Mouse (Mus musculus): Measurements from ENCODE around the gene Kif26b. TPM values are rescaled to one million over a fixed set of nuclear protein-coding genes. Genes with fewer than 3 reads are reported as not detected.

Gene Kif26b
- total RNA-seq, 2 experiments from 2014 or later: 28.6 to 29.9 TPM

DNA sequence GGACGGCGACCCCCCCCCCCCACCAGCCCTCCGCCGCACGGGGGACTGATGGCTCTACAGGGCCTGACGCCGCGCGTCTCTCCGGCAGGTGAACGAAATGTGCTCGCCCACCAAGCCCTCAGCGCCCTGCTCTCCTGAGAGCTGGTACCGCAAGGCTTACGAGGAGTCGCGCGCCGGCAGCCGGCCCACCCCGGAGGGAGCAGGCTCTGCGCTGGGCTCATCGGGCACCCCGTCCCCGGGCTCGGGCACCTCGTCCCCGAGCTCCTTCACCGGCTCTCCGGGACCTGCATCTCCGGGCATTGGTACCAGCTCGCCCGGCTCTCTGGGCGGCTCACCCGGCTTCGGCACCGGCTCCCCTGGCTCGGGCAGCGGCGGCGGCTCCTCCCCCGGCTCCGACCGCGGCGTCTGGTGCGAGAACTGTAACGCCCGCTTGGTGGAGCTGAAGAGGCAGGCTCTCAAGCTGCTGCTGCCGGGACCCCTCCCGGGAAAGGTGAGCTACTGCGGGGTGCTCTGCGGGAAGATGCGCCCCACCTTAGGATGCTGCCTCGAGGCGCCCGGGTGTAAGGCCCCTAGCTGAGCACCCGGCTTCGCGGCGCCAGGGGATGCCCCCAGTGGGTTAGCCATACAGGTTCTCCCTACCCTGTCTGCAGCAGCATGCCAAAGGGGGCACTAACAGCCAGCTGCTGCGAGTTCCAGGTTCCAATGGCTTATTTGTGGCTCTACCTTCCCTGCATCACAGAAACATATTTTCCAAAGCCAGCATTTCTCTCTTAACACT, 1.6 kb downstream of the Kif26b start:
- DNase-seq (ENCODE audit: low spot score in 2 of 2): peak; percentile 92 to 95

DNA sequence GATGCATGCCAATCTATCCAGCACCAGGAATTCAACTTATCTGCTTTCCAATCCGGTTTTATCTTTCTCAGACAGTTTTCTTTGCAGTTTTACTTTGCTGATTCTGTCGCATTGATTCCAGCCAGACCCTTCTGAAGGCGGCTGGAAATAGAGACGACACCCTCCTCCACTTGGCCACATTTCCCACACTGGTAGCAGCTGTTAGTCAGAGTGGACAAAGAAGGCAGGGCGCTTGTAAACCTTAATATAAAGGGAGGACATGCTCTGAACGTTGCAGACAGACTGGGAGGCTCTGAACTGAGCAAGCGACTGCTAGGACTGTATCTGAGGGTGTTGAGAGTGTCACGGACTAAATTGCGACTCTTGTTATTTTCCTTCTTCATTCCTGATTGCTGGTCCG, 11.3 kb downstream of the Kif26b start:
- DNase-seq (ENCODE audit: low spot score in 2 of 2): no peak

DNA sequence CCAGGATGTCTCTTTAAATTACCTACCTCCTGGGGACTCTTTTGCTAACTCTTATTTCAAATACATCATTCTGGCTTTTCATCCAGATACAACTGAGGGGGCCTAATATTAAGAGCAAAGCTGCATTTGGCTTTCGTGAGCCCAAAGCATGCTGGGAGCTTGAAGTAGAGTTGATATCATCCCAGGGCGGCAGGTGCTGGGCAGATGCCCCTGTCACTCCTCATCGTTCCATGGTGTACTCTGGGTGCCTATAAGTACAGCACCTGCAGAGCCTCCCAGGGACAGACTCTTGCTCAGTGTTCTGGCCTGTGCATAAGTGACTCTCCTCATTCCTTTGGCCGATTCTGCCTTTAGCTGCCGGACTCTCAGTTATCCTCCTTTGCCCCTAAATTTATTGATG, 13.5 kb downstream of the Kif26b start:
- no peak for DNase-seq (ENCODE audit: low spot score in 2 of 2)

DNA sequence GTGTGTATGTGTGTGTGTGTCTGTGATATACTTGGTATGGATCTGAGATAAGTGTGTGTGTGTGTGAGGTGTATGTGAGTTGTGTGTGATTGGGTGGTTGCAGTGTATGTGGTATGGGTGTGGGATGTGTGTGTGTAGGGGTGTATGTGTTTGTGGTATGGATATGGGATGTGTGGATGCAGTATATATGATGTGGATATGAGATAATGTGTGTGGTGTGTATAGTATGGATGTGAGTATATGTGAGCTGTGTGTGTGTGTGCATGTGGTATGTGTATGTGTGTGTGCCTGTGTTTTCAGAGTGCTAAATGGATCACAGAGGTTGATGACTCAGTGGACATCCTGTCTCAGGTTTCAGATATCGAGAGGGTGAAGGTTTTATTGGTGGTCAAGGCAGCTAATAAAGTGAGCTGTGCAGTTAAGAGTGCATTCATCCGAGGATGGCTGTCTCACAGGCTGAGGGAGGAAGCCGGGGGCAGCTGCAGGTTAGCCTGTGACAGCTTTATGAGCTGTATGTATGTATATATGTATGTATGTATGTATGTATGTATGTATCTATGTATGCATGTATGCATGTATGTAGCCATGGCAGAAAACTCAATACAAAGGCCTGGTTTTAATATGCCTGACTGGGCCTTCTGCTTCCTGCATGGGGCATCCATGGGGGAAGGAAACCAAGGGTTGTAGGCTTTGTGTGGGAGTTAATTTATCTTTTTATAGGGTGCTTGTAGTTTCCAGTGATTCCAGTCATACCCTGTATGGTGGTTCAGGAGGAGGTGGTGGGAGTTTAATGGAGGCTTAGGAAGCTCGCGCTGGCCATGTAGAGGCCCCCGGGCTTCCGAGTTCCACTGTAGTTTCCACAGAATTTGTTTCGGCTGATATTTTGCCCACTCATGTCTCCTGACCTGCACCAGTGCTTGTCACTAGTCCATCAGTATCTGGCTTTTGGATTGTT, 14.3 kb downstream of the Kif26b start:
- DNase-seq (ENCODE audit: low spot score in 2 of 2): no peak

DNA sequence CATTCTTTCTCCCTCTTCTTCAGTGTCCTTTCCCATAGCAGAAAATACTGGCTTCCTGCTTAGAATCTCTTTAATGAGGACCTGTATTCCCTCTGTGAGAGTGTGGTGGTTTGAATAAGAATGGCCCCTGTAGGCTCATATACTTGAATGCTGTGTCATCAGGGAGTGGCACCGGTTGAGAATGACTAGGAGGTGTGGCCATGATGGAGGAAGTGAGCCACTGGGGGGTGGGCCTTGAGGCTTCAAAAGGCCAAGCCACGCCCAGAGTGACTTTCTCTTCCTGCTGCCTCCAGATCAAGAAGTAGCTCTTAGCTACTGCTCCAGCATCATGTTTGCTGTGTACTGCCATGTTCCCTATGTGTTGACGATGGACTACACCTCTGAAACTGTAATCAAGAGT, 15.7 kb downstream of the Kif26b start:
- DNase-seq (ENCODE audit: low spot score in 2 of 2): no peak

DNA sequence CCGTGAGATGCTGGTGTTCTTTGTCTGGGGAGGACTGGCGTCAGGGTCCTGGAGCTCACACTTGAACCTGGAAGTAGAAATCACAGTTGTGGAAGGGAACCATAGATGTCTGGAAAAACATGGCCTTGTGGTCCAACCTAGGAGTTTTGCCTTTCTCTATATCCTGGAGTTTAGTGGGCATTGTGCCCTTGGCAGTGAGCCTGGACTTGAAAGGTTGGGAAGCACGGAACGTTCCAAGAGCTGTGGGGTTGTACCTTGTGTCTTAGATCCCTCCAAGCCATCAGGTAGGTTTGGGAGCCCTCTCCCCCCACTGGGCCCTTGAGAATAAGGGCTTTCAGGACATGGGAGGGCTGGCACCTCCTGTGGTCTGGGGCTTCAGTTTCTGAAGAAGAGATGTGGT, 20.7 kb downstream of the Kif26b start:
- no peak for DNase-seq (ENCODE audit: low spot score in 2 of 2)

DNA sequence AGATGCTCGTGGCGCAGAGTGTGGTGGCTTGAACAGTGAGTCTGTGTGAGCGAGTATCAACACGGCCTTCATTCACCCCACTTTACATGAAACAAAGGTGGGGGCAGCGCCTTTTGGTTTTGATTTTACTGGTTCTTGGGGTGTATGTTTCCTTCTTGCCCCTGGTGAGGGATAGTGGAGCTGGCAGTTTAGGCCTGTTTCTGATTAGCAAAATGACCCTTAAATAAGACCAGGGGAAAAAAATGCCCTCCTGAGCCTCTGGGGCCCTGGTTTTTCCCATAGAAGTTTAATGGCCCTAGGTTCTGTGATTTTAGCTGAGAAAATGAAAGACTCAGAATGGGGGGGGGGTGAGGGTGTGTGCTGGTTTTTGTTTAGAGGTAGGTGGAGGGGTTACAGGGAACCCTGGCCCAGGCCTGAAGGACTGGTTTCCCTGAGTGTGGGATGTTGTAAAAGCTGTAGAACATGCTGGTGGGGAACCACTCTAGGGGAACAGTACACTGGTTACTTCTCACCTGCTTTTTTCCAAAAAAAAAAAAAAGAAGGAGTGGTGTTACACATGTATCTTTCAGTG, 21.6 kb downstream of the Kif26b start:
- no peak for DNase-seq (ENCODE audit: low spot score in 2 of 2)

DNA sequence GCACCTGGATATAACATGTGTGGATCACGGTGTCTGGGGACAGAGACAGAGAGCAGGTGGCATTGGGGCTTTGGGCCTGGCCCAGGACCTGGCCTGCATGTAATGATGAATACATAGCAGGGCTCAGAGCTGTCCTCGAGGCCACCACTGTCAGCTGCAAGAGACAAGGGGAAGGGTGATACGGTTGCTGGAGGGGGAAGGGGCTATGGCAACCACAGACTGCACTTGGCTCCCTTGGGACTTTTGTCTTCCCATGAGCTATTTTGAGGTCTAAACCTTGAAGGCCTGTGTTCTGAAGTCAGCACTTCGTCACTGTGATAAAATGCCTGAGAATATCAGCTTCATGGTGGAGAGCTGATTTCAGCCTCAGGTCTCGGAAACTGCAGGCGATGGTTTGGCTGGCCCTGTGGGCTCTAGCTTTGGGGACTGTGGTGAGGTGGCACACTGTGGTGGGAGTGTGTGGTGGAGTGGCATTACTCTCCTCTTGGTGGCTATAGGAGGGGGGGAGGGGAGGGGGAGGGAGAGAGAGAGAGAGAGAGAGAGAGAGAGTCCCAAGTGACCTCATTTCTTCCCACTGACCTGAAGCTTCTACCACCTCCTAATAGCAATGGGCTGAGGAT, 23.5 kb downstream of the Kif26b start:
- no peak for DNase-seq (ENCODE audit: low spot score in 2 of 2)

DNA sequence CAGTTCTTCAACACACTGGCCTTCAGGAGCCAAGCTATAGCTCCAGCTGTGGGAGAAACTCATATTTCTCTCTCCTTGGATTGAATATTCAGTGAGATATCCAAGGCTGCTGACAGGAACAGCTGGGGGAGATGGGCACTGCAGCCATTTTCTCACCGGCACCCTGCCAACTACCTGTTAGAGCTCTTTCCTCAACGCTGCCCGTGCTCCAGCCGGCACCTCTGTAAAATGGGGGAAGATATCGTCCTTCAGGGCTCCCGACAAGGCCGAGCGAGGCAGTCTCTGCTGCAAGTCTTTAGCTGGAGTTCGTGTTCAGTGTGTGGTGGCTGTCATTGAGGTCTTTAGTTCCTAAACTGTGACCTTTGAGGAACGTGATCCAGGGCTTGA, 24.0 kb downstream of the Kif26b start:
- no peak for DNase-seq (ENCODE audit: low spot score in 2 of 2)

DNA sequence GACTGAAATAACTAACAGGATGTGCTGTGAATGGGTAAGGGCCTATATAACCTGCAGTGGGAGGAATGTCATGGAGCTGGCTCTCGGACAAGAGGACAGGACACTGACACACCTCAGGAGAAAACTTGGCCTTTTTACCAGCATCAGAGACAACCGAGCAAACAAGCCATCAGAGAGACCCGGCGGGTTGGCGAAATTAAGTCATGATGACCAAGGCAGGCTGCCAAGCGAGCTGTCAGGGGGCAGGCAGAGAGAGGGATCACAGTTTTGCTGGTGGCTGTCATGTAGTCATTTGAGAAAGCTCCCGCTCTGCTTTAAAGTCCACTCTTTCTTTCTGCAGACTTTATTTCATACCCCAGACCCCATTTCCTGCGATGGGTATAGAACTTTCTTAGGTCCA, 27.3 kb downstream of the Kif26b start:
- no peak for DNase-seq (ENCODE audit: low spot score in 2 of 2)

DNA sequence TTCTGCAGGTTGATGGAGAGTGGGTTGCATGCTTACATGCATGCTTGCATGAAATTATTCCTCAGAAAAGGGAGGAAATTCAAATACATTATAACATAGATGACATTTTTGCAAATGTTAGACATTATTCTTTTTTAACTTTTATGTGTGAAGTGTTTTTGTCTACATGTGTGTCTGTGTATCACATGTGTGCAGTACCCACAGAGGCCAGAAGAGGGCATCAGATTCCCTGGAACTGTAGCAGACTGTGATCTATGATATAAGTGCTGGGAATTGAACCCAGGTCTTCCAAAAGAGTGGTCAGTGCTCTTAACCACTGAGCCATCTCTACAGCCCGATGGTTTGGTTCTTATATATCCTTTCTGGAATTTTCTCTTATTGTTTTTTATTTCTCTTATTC, 31.1 kb downstream of the Kif26b start:
- no peak for DNase-seq (ENCODE audit: low spot score in 2 of 2)

DNA sequence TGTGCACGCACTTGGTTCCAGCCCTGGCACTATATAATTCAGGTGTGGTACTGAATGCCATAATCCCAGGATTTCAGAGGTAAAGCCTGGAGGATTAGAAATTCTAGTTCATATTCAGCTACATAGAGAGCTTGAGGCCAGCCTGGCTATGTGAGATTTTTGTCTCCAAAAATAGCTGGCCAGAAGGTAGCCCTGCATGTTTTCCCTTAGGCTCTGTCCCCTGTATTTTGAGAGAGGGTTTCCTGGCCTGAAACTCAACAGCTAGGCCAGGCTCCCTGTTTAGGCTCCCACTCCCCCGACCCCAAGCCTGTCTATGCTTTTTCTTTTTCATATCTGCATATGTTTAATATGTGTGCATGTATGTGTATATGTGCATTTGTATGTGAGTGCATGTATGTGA, 34.9 kb downstream of the Kif26b start:
- DNase-seq (ENCODE audit: low spot score in 2 of 2): no peak

DNA sequence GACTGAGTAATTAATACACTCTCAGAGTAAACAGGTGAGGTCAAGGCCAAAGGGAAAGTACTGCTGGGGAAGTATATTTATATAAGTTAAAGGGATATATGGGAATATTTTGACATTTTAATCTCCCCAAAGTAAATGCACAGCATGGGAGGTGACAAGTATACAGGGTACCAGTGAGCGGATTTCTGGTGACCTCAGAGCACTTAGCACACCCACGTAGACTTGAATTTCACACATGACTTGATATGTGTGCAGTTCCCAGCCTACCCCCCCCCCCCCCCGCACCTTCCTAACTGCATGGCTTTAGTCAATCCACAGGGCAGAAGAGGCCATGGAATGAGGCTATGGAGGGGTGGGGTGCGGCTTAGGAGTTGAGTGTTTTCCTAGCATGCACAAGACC, 35.9 kb downstream of the Kif26b start:
- no peak for DNase-seq (ENCODE audit: low spot score in 2 of 2)

DNA sequence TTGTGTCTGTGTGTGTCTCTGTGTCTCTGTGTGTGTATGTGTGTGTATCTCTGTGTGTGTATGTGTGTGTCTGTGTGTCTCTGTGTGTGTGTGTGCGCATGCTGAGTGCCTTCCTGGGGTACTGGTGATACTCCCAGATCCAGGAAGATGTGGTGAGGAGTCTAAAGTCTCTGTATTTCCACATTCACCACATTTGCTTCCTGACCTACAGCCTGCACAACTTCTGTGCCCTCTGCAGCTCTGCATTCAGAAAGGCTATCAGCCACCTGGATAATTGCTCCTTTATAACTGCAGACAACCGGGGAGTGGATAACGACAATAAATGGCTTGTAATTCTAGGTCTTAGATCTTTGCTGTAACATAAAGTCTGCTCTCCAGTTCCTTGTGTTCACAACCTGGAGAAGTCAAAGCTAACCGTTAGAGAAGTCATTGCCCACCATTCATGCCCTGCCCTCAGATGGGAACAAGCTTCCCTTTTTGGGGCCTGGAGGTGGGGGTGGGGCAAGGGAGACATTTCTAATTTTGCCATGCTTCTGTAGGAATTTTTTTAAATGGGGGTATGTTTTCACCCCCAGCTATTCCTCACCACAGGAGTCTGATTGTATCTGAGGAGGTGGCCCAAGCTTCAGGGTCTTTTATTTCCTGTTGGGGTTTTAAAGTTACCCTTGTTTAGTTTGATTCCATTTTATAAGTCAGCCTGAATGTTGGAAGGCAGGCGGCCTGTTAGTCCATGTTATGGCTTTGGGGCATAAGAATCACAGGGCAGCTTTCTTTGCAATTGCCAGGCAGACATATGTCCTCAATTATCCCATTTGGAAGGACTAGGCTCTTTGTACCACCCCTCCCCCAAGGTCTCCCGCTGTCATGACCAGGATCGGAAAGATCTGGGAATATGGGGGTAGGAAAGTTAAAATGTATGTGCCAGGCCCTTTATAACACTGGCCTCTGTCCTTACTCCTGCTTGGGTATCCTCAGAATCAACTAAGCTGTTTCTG, 39.9 kb downstream of the Kif26b start:
- no peak for DNase-seq (ENCODE audit: low spot score in 2 of 2)

DNA sequence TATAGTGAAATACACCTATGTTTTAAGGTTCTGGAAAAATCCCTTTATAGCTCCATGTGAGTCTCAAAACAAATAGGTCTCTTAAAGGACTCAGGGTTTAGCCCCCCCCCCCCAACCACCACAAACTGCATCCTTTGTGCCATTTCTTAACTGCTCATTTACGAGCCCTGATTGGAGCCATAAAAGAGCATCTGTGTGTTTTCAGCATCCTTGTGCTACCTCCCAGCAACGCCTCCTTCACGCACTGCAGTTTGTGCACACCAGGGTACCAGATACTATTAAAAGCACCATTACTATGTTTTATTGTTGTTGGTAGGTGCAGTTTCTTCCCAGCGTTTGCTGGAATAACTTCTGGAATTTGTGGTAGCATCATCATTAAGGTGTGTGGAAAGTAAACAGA, 42.1 kb downstream of the Kif26b start:
- no peak for DNase-seq (ENCODE audit: low spot score in 2 of 2)

DNA sequence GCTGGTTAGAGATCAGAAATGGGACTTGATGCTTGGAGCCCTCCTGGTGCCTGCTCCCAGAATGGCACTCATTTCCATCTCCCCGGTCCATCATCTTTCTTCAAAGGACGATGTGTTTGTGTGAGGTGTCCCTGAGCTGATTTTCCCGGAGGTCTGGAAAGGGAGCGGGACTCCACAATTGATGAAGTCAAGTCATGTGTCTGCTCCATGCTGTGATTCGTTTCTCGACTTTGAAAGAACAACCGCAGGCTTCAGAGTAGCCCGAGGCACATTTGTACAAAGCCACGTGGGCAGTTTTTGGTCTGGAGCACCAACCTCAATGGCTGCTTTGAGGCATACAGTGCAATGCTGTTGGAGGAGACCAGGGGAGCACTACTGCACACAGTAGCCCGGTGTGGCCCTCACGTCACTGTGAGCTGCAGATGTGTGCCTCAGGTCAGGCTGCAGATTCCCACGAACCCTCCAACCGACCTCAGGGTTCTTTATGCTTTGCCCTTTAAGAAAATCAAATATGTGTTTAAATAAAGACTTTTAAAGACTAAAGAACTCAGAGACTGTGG, 43.0 kb downstream of the Kif26b start:
- no peak for DNase-seq (ENCODE audit: low spot score in 2 of 2)

DNA sequence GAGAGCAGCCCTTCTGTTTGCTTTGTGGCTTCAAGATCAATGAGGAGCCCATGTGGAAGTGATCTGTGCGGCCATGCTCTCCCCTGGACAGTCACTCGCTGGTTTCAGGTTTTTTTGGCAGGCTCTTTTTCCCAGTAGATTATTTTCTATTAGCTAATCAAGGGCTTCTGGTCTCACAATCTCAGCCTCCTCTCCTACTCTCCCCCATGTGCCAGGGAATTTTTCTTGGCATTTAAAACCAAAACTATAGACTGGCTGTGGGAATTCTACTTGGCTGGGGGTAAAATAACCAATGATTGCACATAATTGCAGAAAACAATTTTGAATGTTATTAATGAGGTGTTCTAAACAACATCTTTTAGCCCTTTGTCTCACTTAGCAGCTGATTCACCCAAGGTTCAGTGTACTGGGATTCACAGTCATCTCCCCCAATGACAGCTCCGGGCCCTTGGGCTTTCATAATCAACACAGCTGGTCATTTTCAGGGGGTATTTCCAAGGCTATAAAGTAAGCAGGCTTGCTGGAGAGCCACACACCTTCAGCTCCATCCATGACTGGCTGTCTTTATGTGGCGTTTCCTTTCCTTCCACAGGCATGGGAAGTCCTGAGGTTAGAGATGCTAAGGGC, 44.6 kb downstream of the Kif26b start:
- no peak for DNase-seq (ENCODE audit: low spot score in 2 of 2)

DNA sequence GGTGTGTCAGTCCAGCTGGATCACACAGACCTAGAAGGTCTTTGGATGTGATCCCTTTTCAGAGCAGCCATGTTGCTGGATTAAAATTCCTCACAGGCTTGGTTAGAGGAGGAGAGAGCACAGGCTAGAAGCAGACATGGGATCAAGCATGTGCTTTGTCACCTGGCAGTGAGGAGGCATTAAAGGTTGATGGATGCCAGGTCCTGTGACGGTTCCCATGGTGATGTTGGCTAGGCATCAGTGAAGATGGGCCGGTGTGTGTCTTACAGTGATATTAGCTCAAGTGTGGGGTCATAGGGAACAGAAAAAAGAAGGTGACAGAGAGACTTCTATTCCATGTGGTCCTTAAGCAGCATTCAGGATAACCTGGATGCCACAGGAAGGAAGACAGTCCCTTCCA, 46.8 kb downstream of the Kif26b start:
- no peak for DNase-seq (ENCODE audit: low spot score in 2 of 2)

DNA sequence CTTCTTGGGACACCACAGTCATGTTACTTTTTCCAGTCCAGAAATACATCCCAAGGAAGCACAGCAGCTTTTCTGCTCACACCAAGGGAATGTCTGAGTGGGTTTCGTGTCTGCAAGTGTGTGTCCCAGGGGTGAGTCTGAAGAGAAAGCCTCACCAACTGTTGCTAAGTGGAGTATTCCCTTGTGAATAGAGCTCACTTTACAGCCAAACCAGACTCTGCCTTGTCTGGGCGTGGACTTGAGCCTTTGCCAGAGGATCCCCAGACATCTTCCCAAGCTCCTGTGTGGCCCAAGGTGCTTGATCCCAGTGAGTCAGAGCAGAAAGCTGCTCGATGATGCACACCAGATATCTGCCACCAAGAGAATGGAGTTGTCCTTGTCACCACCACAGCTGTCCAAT, 48.0 kb downstream of the Kif26b start:
- DNase-seq (ENCODE audit: low spot score in 2 of 2): no peak
